Mouse (Mus musculus) C2C12 (cell line): ENCODE measurements around the gene Zfp385c.

ENCODE experiments used
- CTCF ChIP-seq: IDR thresholded peaks from one replicate; pipeline ENCODE4 v1.5.1; 2011; ENCODE audit not compliant: control insufficient read depth, insufficient read depth, insufficient read length
- FOSL1 ChIP-seq: IDR thresholded peaks from one replicate; pipeline ENCODE4 v1.8.0; 2011; ENCODE audit warnings: mild to moderate bottlenecking, low read length; ENCODE audit not compliant: poor library complexity, insufficient read depth, severe bottlenecking
- MAX ChIP-seq: IDR thresholded peaks from one replicate; pipeline ENCODE4 v1.6.1; 2011; ENCODE audit warnings: mild to moderate bottlenecking, control low read depth
- MYOD1 ChIP-seq: IDR thresholded peaks from one replicate; pipeline ENCODE4 v1.6.1; 2011; ENCODE audit warnings: low read depth; ENCODE audit not compliant: control insufficient read depth, insufficient read length
- MYOG ChIP-seq: IDR thresholded peaks from one replicate; pipeline ENCODE4 v1.6.1; 2011; ENCODE audit not compliant: control insufficient read depth, insufficient read length; ENCODE audit errors: extremely low read depth
- USF1 ChIP-seq: IDR thresholded peaks from one replicate; pipeline ENCODE4 v1.6.1; 2011; ENCODE audit warnings: low read depth, mild to moderate bottlenecking, control low read depth, moderate library complexity

DNA sequence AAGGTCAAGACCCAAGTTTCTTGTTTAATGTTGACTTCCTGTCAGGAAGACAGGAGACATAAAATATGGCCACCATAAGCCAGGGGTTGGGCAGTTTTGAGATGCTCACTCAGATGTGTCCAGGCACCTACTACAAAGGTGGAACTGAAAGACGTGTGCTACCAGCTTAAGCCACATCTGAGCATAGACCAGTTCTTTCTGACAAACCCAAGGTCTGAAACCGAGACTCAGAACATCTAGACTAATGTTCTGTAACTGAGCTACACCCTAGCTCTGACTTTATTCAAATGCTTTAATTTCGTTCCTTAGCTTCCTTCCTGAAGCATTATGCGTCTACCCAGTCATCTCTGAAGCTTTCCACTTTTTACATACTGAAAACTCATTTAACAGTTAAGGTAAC, 94.2 kb downstream of the Zfp385c start:
- TF ChIP-seq CTCF: no peak
- no peak for TF ChIP-seq FOSL1
- no peak for TF ChIP-seq USF1
- no peak for TF ChIP-seq MYOD1
- no peak for TF ChIP-seq MAX
- no peak for TF ChIP-seq MYOG
